24 mouse cellular contexts compared by ENCODE assay signal in genomic region chr12:72509606-72510005, GRCm38 (mm10). TPM values are rescaled to one million over a fixed set of nuclear protein-coding genes. Genes with fewer than 3 reads are reported as not detected.
DNase-seq lines count a peak whose midpoint lies in the region; ATAC-seq and TF ChIP-seq lines count a peak whose summit lies in the region.
"Had no signal": no experiment of that assay in that cellular context is flagged by ENCODE, and none has a peak within 500 bp of the region (broad histone marks: within the 10 kb centered on the region; RNA-seq: fewer than 3 reads in every experiment).

No protein-coding gene starts in this region.

- H3K36me3 ChIP-seq in heart, embryonic 11.5 days (ENCODE audit: control insufficient read depth, insufficient read depth, low read length), result no peaks in the 10 kb centered on the region
- H3K36me3 ChIP-seq in limb, embryonic 13.5 days, result no peaks in the 10 kb centered on the region
- H3K36me3 ChIP-seq in midbrain, postnatal 0 days (ENCODE audit: insufficient read depth, low read length), result no peaks in the 10 kb centered on the region
- H3K36me3 ChIP-seq: G1E; heart, embryonic 10.5 days; hindbrain, embryonic 12.5 days; hindbrain, embryonic 15.5 days had no signal

- no peaks in the 10 kb centered on the region for H3K9me3 ChIP-seq in heart, embryonic 11.5 days (replicated peaks; ENCODE audit: control insufficient read depth, low read length)
- H3K9me3 ChIP-seq in limb, embryonic 13.5 days, result no peaks in the 10 kb centered on the region
- no peaks in the 10 kb centered on the region for H3K9me3 ChIP-seq in midbrain, postnatal 0 days (ENCODE audit: low read length)
- H3K9me3 ChIP-seq: G1E; heart, embryonic 10.5 days; hindbrain, embryonic 12.5 days; hindbrain, embryonic 15.5 days had no signal

- H3K4me3 ChIP-seq in heart, embryonic 11.5 days (ENCODE audit: low read depth, low read length), result no peak overlapping the region
- no peak overlapping the region for H3K4me3 ChIP-seq in limb, embryonic 13.5 days
- no peak overlapping the region for H3K4me3 ChIP-seq in layer of hippocampus, adult 2 months
- no peak overlapping the region for H3K4me3 ChIP-seq in midbrain, postnatal 0 days (ENCODE audit: low read depth, low read length)
- H3K4me3 ChIP-seq: heart, adult 2 months; heart, embryonic 10.5 days; hindbrain, embryonic 12.5 days; hindbrain, embryonic 15.5 days had no signal

- H3K9ac ChIP-seq in heart, embryonic 11.5 days (ENCODE audit: low read depth, low read length), result no peak overlapping the region
- no peak overlapping the region for H3K9ac ChIP-seq in limb, embryonic 13.5 days
- H3K9ac ChIP-seq in midbrain, postnatal 0 days (replicated peaks; ENCODE audit: low read length, poor library complexity, severe bottlenecking), result no peak overlapping the region
- H3K9ac ChIP-seq: forebrain, postnatal 0 days; hindbrain, embryonic 12.5 days; hindbrain, embryonic 15.5 days had no signal

- 84% methylated on average over 7 of the region's 7 CpGs for WGBS in heart, embryonic 11.5 days (ENCODE audit: insufficient replicate concordance)
- WGBS in limb, embryonic 13.5 days, result 22% methylated on average over 7 of the region's 7 CpGs
- 86% methylated on average over 7 of the region's 7 CpGs for WGBS in midbrain, postnatal 0 days

- no peak overlapping the region for H3K27ac ChIP-seq in heart, embryonic 11.5 days (ENCODE audit: low read depth, low read length)
- no peak overlapping the region for H3K27ac ChIP-seq in limb, embryonic 13.5 days
- H3K27ac ChIP-seq in layer of hippocampus, adult 2 months, result no peak overlapping the region
- no peak overlapping the region for H3K27ac ChIP-seq in midbrain, postnatal 0 days (ENCODE audit: low read depth, low read length)
- H3K27ac ChIP-seq: heart, adult 2 months; heart, embryonic 10.5 days; hindbrain, embryonic 12.5 days; hindbrain, embryonic 15.5 days had no signal

- H3K4me1 ChIP-seq in heart, embryonic 11.5 days (ENCODE audit: control insufficient read depth, insufficient read depth, low read length), result no peaks in the 10 kb centered on the region
- H3K4me1 ChIP-seq in limb, embryonic 13.5 days, result peaks cover 15% of the 10 kb centered on the region
- no peaks in the 10 kb centered on the region for H3K4me1 ChIP-seq in midbrain, postnatal 0 days (ENCODE audit: insufficient read depth, low read length)
- H3K4me1 ChIP-seq: heart, embryonic 10.5 days; hindbrain, embryonic 12.5 days; hindbrain, embryonic 15.5 days had no signal

- H3K4me2 ChIP-seq in heart, embryonic 11.5 days, result no peak overlapping the region
- H3K4me2 ChIP-seq in limb, embryonic 13.5 days (replicated peaks), result no peak overlapping the region
- H3K4me2 ChIP-seq in midbrain, postnatal 0 days (ENCODE audit: low read depth, low read length, poor library complexity, severe bottlenecking), result no peak overlapping the region
- H3K4me2 ChIP-seq: hindbrain, embryonic 12.5 days; hindbrain, embryonic 15.5 days had no signal

- DNase-seq in heart, adult 11 months, result peak; percentile 54
- peak; percentile 59 for DNase-seq in embryo, embryonic 11 days
- DNase-seq in forelimb bud, embryonic 11.5 days (ENCODE audit: low read depth, low spot score), result peak; percentile 35
- DNase-seq in layer of hippocampus, adult 2 months (ENCODE audit: low spot score in 2 of 2), result no peak
- no peak for DNase-seq in layer of hippocampus, adult 18-20 months (ENCODE audit: low spot score in 2 of 2)
- no peak for DNase-seq in midbrain, postnatal 0 days (ENCODE audit: low spot score)
- DNase-seq: adrenal gland, postnatal 10 days; adrenal gland, postnatal 36 days; B cell, adult 2 months; cerebellum, adult 18-20 months; cerebellum, adult 9-10 months; cerebellum, postnatal 14 days; forebrain, postnatal 0 days; gastrocnemius, postnatal 25 days; heart, adult 2 months had no signal

- no peak for TF ChIP-seq CTCF in layer of hippocampus, adult 2 months (conservative IDR thresholded peaks at IDR 0.05)
- no peak for TF ChIP-seq CTCF in midbrain, postnatal 0 days (IDR thresholded peaks at IDR 0.05)

- H3K27me3 ChIP-seq in heart, embryonic 11.5 days (ENCODE audit: control insufficient read depth, insufficient read depth, low read length), result no peaks in the 10 kb centered on the region
- no peaks in the 10 kb centered on the region; the same call in 1 of the 2 replicates for H3K27me3 ChIP-seq in limb, embryonic 13.5 days
- no peaks in the 10 kb centered on the region for H3K27me3 ChIP-seq in midbrain, postnatal 0 days (ENCODE audit: insufficient read depth, low read length)
- H3K27me3 ChIP-seq: CH12.LX; hindbrain, embryonic 12.5 days; hindbrain, embryonic 15.5 days had no signal

- no peak for ATAC-seq in heart, embryonic 11.5 days (replicated peaks; ENCODE audit: insufficient number of reproducible peaks, low FRiP score, low TSS enrichment)
- 0 out of 2 replicates have a peak, but pooled peaks have one; percentile 24 for ATAC-seq in limb, embryonic 13.5 days (ENCODE audit: low FRiP score, low read depth)
- no peak for ATAC-seq in midbrain, postnatal 0 days (ENCODE audit: low FRiP score)
- ATAC-seq: forebrain, embryonic 14.5 days; forebrain, postnatal 0 days; Patski had no signal

RNA-seq across cellular contexts. Expression of gene Pcnx4, which starts 26.6 kb away (rescaled TPM):
- 7.9 and 8.1 TPM in 2 replicates for polyA plus RNA-seq in heart, embryonic 11.5 days (2014; fragmentation: Nextera tagmentation; extraction: Ambion mirVana)
- 12.9 and 14.5 TPM in 2 replicates for polyA plus RNA-seq in limb, embryonic 13.5 days (2015; fragmentation: Nextera tagmentation; extraction: Ambion mirVana)
- 10 to 100 TPM; 30.2 to 32.6 TPM for total RNA-seq in layer of hippocampus, adult 2 months (2021)
- 10 to 100 TPM; 29.7 to 32.2 TPM for total RNA-seq in layer of hippocampus, adult 18-20 months (2021)
- 21.3 and 30.3 TPM in 2 replicates for total RNA-seq in midbrain, postnatal 0 days (2014; rRNA removed)
- 22.7 and 22.9 TPM in 2 replicates for polyA plus RNA-seq in midbrain, postnatal 0 days (2015; fragmentation: Nextera tagmentation; extraction: Ambion mirVana)

Comparison
In these comparisons a context has a peak if more than half of its experiments do, and no peak if none do; other contexts are left out.
1. DNase-seq: peak in heart, adult 11 months (single experiment), embryo, embryonic 11 days (single experiment) and forelimb bud, embryonic 11.5 days (single experiment); none in layer of hippocampus, adult 2 months (0 of 2), layer of hippocampus, adult 18-20 months (0 of 2) and midbrain, postnatal 0 days (single experiment).